Mouse (Mus musculus) testis, adult 2 months (tissue): ENCODE data around the gene Gyg.

Experiments
- CTCF ChIP-seq: fragments of 200-500 bp; IDR thresholded peaks from 2 replicates; pipeline ENCODE4 v1.5.1; 2012; ENCODE audit warnings: low read depth, mild to moderate bottlenecking, inconsistent platforms, low read length, moderate library complexity; ENCODE audit not compliant: control insufficient read depth, insufficient read depth, insufficient replicate concordance
- POLR2A ChIP-seq: fragments of 200-500 bp; IDR thresholded peaks from 2 replicates; pipeline ENCODE4 v1.6.1; 2012; ENCODE audit warnings: low read depth, mild to moderate bottlenecking, inconsistent platforms, low read length, moderate library complexity; ENCODE audit not compliant: control insufficient read depth

GRCm38 (mm10) chr3:20142576-20142975 is 12.5 kb downstream of the Gyg start:
- TF ChIP-seq CTCF: no peak
- no peak for TF ChIP-seq POLR2A
